Mouse (Mus musculus) megakaryocyte-erythroid progenitor cell, adult 5 weeks (primary cell): ENCODE data around the gene Neo1. TPM values are rescaled to one million over a fixed set of nuclear protein-coding genes. Genes with fewer than 3 reads are reported as not detected.

ENCODE experiments used
- polyA plus RNA-seq: library from polyadenylated mRNA; stranded (reverse); fragments of >175 nt; gene quantifications from 2 replicates; pipeline ENCODE4 v1.2.3, GENCODE M21; 2012

Gene Neo1
- 0.03 TPM in 1 of 2 replicates, not detected in the other for polyA plus RNA-seq

DNA sequence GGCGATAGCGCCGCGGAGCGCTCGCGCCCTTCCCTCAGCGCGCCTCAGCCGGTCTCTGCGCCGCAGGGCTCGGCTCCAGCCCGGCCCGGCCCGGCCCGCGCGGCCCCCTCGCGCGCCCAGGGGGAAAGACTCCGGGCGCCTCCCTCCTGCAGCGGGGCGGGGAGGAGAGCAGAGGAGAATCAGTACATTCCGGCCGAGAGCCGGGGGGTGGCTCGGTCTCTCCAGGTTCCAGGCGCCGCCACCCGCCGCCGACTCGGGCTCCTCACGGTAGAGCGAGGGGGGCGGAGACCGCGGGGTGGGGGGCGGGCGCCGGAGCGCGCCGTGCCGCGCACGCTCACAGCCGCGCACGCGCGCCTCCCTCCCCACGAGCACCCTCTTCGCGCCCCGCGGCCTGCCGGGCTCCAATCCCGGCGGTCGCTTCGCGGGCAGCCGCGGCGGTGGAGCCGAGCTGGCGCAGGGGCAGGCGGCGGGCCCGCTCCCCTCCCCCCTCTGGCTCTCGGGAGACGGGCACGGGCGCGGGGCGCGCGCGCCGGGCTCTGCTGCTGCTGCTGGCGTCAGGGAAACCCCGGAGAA is at the start of gene Neo1:
TSS of gene Neo1 (minus strand) at position 283 of the 573 bp plus-strand sequence.

Other genes starting within 250 kb of the Neo1 start
- gene Hcn4, start 213.0 kb downstream of the Neo1 start, polyA plus RNA-seq: not detected in 2 replicates